Mouse (Mus musculus): ENCODE measurements around the gene Syk.

Syk gene

GRCm38 (mm10) chr13:52569194-52569769, 13.7 kb upstream of the Syk start:
- DNase-seq (ENCODE audit: low spot score in 2 of 2): no peak

GRCm38 (mm10) chr13:52570276-52570675, 12.7 kb upstream of the Syk start:
- DNase-seq (ENCODE audit: low spot score in 2 of 2): no peak

- DNase-seq (ENCODE audit: low spot score in 2 of 2): no peak
Observed at GRCm38 (mm10) chr13:52571591-52572384, 11.2 kb upstream of the Syk start.

- no peak for DNase-seq (ENCODE audit: low spot score in 2 of 2)
Observed at GRCm38 (mm10) chr13:52572451-52573446, 10.2 kb upstream of the Syk start.

GRCm38 (mm10) chr13:52574311-52574710, 8.7 kb upstream of the Syk start:
- no peak for DNase-seq (ENCODE audit: low spot score in 2 of 2)

GRCm38 (mm10) chr13:52575483-52575882, 7.5 kb upstream of the Syk start:
- DNase-seq (ENCODE audit: low spot score in 2 of 2): no peak

GRCm38 (mm10) chr13:52576021-52576614, 6.9 kb upstream of the Syk start:
- DNase-seq (ENCODE audit: low spot score in 2 of 2): no peak

GRCm38 (mm10) chr13:52576841-52577240, 6.1 kb upstream of the Syk start:
- no peak for DNase-seq (ENCODE audit: low spot score in 2 of 2)

- no peak for DNase-seq (ENCODE audit: low spot score in 2 of 2)
Observed at GRCm38 (mm10) chr13:52577326-52577920, 5.5 kb upstream of the Syk start.

- DNase-seq (ENCODE audit: low spot score in 2 of 2): no peak
Observed at GRCm38 (mm10) chr13:52577939-52578338, 5.0 kb upstream of the Syk start.

- no peak for DNase-seq (ENCODE audit: low spot score in 2 of 2)
Observed at GRCm38 (mm10) chr13:52578776-52579175, 4.2 kb upstream of the Syk start.

- no peak for DNase-seq (ENCODE audit: low spot score in 2 of 2)
Observed at GRCm38 (mm10) chr13:52582506-52582877, 481 bp upstream of the Syk start.

- DNase-seq (ENCODE audit: low spot score in 2 of 2): no peak
Observed at GRCm38 (mm10) chr13:52583943-52584562, 1.1 kb downstream of the Syk start.

GRCm38 (mm10) chr13:52584654-52585455, 1.9 kb downstream of the Syk start:
- DNase-seq (ENCODE audit: low spot score in 2 of 2): no peak

- DNase-seq (ENCODE audit: low spot score in 2 of 2): no peak
Observed at GRCm38 (mm10) chr13:52587761-52588160, 4.8 kb downstream of the Syk start.

GRCm38 (mm10) chr13:52589043-52589442, 6.1 kb downstream of the Syk start:
- DNase-seq (ENCODE audit: low spot score in 2 of 2): no peak

GRCm38 (mm10) chr13:52591831-52592230, 8.9 kb downstream of the Syk start:
- DNase-seq (ENCODE audit: low spot score in 2 of 2): no peak

GRCm38 (mm10) chr13:52596692-52597091, 13.7 kb downstream of the Syk start:
- no peak for DNase-seq (ENCODE audit: low spot score in 2 of 2)

GRCm38 (mm10) chr13:52597092-52597678, 14.2 kb downstream of the Syk start:
- DNase-seq (ENCODE audit: low spot score in 2 of 2): no peak

GRCm38 (mm10) chr13:52598233-52598632, 15.3 kb downstream of the Syk start:
- peak in 1 of 2 experiments; percentile 11 for DNase-seq (ENCODE audit: low spot score in 2 of 2)
